Mouse (Mus musculus): ENCODE data around the gene Glt8d1. TPM values are rescaled to one million over a fixed set of nuclear protein-coding genes. Genes with fewer than 3 reads are reported as not detected.

Glt8d1 gene
- polyA plus RNA-seq, 1 experiment = 13.8 TPM

DNA sequence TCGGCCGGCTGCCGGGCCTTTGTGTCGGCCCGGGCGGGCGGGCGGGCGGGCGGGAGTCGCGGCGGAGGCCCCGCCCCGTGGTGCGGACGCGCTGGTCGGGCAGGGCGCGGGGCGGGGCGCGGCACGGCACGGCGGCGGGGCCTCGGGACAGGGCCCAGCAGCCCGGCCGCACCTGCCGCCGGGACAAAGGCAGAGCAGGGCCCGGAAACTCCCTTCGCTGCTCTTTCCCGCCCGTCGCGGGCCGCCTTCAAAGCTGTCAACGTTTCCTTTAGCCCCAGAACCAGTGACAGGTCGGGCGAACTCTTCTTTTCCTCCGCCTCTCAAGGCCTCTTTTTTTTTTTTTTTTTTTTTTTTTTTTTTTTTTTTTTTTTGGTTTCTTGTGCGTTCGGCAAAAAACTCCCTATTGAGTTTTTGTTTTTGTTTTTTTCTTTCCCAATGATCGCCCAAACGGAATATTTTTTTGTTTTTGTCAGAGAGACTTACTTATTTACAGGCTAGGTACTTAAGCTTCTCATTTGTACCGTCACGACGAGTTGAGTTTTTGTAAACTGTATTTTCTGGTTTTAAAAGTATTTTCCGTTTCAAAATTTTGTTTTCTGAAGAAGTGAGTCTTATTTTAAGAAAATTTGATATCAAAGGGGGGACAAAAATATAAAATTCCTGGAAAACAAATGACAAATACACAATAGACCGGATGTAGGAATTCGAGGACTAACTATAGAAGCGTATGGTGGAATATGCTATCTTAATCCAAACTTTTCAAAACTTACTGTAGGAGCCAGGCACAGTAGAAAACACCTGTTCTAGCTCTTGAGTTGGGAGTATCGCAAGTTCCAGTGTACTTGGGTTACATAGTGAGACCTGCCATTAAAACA lies 18.4 kb downstream of the Glt8d1 start:
- Histone ChIP-seq H3K4me1 (ENCODE audit: control insufficient read depth, insufficient read depth, insufficient read length, low read length) (peaks cover 6% of the 10 kb centered on the region; the same call in 1 of the 2 replicates), H3K27ac (replicated peaks; ENCODE audit: low read depth, low read length) (peak overlapping the region; percentile 82), H3K4me3 (ENCODE audit: insufficient read depth, low read depth, low read length) (peak overlapping the region; percentile 84)

DNA sequence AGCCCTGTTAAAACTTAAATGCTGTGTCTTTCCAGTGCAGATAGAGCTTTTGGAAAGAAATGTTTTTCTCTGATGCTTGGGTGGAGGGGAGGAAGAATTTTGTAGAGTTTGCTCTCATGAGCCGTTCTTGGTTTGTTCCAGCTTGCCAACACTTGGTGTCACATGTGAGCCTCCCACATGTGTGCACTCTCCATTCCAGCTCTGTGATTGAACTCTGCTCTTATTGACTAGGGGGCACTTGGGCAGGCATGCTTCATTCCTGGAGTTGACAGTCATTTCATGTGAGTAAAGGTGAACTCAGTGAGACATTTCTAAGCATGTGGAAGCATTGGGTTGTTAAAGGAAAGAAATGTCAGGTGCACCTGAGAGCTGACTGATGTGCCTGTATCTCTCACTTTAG lies 21.4 kb downstream of the Glt8d1 start:
- H3K4me1 ChIP-seq (ENCODE audit: control insufficient read depth, insufficient read depth, insufficient read length, low read length) = peaks cover 6% of the 10 kb centered on the region; the same call in 1 of the 2 replicates
- no peak overlapping the region for H3K4me3 ChIP-seq (ENCODE audit: insufficient read depth, low read depth, low read length)
- no peak overlapping the region for H3K27ac ChIP-seq (replicated peaks; ENCODE audit: low read depth, low read length)

- no peaks in the 10 kb centered on the region for H3K4me1 ChIP-seq (ENCODE audit: control insufficient read depth, insufficient read depth, insufficient read length, low read length)
- H3K4me3 ChIP-seq (ENCODE audit: insufficient read depth, low read depth, low read length) = no peak overlapping the region
- H3K27ac ChIP-seq (replicated peaks; ENCODE audit: low read depth, low read length) = no peak overlapping the region
These were observed 24.6 kb downstream of the Glt8d1 start for GRCm38 (mm10) chr14:31025785-31026184.

- no peak overlapping the region for H3K27ac ChIP-seq (replicated peaks; ENCODE audit: low read depth, low read length)
- no peaks in the 10 kb centered on the region for H3K4me1 ChIP-seq (ENCODE audit: control insufficient read depth, insufficient read depth, insufficient read length, low read length)
- no peak overlapping the region for H3K4me3 ChIP-seq (ENCODE audit: insufficient read depth, low read depth, low read length)
These were observed 44.1 kb downstream of the Glt8d1 start for GRCm38 (mm10) chr14:31045296-31045695.

GRCm38 (mm10) chr14:31045817-31046216 lies 44.6 kb downstream of the Glt8d1 start:
- Histone ChIP-seq H3K4me3 (ENCODE audit: insufficient read depth, low read depth, low read length) (no peak overlapping the region), H3K27ac (replicated peaks; ENCODE audit: low read depth, low read length) (no peak overlapping the region), H3K4me1 (ENCODE audit: control insufficient read depth, insufficient read depth, insufficient read length, low read length) (no peaks in the 10 kb centered on the region)

Other genes starting within 250 kb of the Glt8d1 start
- 37.1 and 40.5 TPM in 2 replicates for gene Tmem110, start 175.8 kb upstream of the Glt8d1 start, polyA plus RNA-seq (2012; ENCODE audit: insufficient read depth, insufficient read length, missing spikeins)
- 6.8 and 12.9 TPM in 2 replicates for gene Mustn1, start 122.2 kb upstream of the Glt8d1 start, polyA plus RNA-seq (2012; ENCODE audit: insufficient read depth, insufficient read length, missing spikeins)
- 0.96 and 1.3 TPM in 2 replicates for gene Itih4, start 114.9 kb upstream of the Glt8d1 start, polyA plus RNA-seq (2012; ENCODE audit: insufficient read depth, insufficient read length, missing spikeins)
- gene Itih3, start 77.6 kb upstream of the Glt8d1 start, polyA plus RNA-seq (2012; ENCODE audit: insufficient read depth, insufficient read length, missing spikeins) = 0.55 TPM in 1 of 2 replicates, not detected in the other
- 0.55 TPM in 1 of 2 replicates, not detected in the other for gene Itih1, start 58.1 kb upstream of the Glt8d1 start, polyA plus RNA-seq (2012; ENCODE audit: insufficient read depth, insufficient read length, missing spikeins)
- 4.9 and 5.0 TPM in 2 replicates for gene Nek4, start 50.0 kb upstream of the Glt8d1 start, polyA plus RNA-seq (2012; ENCODE audit: insufficient read depth, insufficient read length, missing spikeins)
- gene Spcs1, start 272 bp downstream of the Glt8d1 start, polyA plus RNA-seq (2012; ENCODE audit: insufficient read depth, insufficient read length, missing spikeins) = 153 and 202 TPM in 2 replicates
- gene Pbrm1, start 17.7 kb downstream of the Glt8d1 start, polyA plus RNA-seq (2012; ENCODE audit: insufficient read depth, insufficient read length, missing spikeins) = 12.9 and 19.0 TPM in 2 replicates
- 25.5 and 43.9 TPM in 2 replicates for gene Gnl3, start 17.8 kb downstream of the Glt8d1 start, polyA plus RNA-seq (2012; ENCODE audit: insufficient read depth, insufficient read length, missing spikeins)
- gene Smim4, start 127.6 kb downstream of the Glt8d1 start, polyA plus RNA-seq (2012; ENCODE audit: insufficient read depth, insufficient read length, missing spikeins) = 119 and 175 TPM in 2 replicates
- gene Nt5dc2, start 129.7 kb downstream of the Glt8d1 start, polyA plus RNA-seq (2012; ENCODE audit: insufficient read depth, insufficient read length, missing spikeins) = 2.5 and 4.0 TPM in 2 replicates
- gene Stab1, start 167.2 kb downstream of the Glt8d1 start, polyA plus RNA-seq (2012; ENCODE audit: insufficient read depth, insufficient read length, missing spikeins) = 25.2 and 28.0 TPM in 2 replicates
- gene Tnnc1, start 206.9 kb downstream of the Glt8d1 start, polyA plus RNA-seq (2012; ENCODE audit: insufficient read depth, insufficient read length, missing spikeins) = 17.2 and 24.4 TPM in 2 replicates
- gene Nisch, start 215.5 kb downstream of the Glt8d1 start, polyA plus RNA-seq (2012; ENCODE audit: insufficient read depth, insufficient read length, missing spikeins) = 83.6 and 84.5 TPM in 2 replicates
- 5.4 and 10.5 TPM in 2 replicates for gene Sema3g, start 216.5 kb downstream of the Glt8d1 start, polyA plus RNA-seq (2012; ENCODE audit: insufficient read depth, insufficient read length, missing spikeins)
- gene Phf7, start 249.9 kb downstream of the Glt8d1 start, polyA plus RNA-seq (2012; ENCODE audit: insufficient read depth, insufficient read length, missing spikeins) = 7.3 and 9.9 TPM in 2 replicates

Data from brown adipose tissue, adult 24 weeks (tissue).